Mouse (Mus musculus): ENCODE data around the gene Neurl3. TPM values are rescaled to one million over a fixed set of nuclear protein-coding genes. Genes with fewer than 3 reads are reported as not detected.
A peak's percentile ranks its signal among the peaks of the same experiment; 100 is the strongest.

Neurl3 gene
- polyA plus RNA-seq, 1 experiment from 2014 or later: 0.12 TPM

DNA sequence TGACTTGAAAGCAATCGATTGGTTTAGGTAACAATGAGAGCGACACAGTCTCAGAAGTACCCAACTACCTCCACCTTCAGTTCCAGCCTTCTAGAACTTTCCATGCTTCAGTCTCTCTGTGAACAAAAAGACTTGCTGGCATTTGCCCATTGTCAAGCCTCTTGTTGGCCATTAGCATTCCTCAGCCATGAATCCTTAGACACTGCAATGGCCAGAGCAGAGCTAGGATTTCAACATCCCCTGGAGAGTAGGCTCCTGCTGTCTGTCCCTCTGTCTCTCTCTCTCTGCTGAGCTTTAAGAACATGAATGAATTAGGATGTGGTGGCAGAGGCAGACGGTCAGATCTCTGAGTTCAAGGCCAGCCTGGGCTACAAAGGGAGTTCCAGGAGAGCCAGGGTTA is 6.5 kb upstream of the Neurl3 start:
- no peaks in the 10 kb centered on the region for H3K9me3 ChIP-seq (ENCODE audit: control insufficient read depth, low read length)
- no peak overlapping the region for H3K4me2 ChIP-seq (ENCODE audit: low read depth, severe bottlenecking)
- no peak overlapping the region for H3K27ac ChIP-seq (replicated peaks; ENCODE audit: low read depth, low read length)
- DNase-seq (ENCODE audit: low spot score) (no peak), ATAC-seq (ENCODE audit: insufficient number of reproducible peaks, low FRiP score, low TSS enrichment, low read depth) (no peak)
- H3K4me3 ChIP-seq (ENCODE audit: low read depth, low read length): no peak overlapping the region
- no peaks in the 10 kb centered on the region for H3K27me3 ChIP-seq (ENCODE audit: control insufficient read depth, insufficient read depth, low read length)
- H3K36me3 ChIP-seq (ENCODE audit: control insufficient read depth, insufficient read depth, low read length): no peaks in the 10 kb centered on the region
- H3K4me1 ChIP-seq (ENCODE audit: control insufficient read depth, insufficient read depth, low read length): no peaks in the 10 kb centered on the region
- WGBS: 85% methylated on average over 3 of the region's 3 CpGs
- H3K9ac ChIP-seq (ENCODE audit: low read length): no peak overlapping the region

DNA sequence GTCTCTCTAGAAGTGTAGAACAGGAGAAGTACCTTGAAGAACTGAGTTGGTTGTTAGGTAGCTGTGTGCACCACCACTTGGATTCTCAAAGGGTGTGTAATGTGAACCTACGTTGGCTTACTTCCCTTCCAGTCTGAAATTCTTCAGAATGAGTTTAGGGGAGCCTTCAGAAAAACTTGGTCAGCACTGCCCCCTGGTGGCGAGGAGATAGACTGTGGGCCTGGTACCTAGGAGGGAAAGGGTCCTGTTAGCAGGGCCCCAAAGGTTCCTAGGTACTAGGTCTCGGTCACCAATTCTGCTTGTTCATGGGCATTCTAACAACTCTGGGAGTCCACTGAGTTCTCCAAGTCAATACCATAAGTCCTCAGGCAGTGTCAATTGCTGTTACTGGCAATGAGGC is 4.7 kb upstream of the Neurl3 start:
- peak; percentile 88 for DNase-seq (ENCODE audit: low spot score)
- H3K4me1 ChIP-seq (ENCODE audit: control insufficient read depth, insufficient read depth, low read length): no peaks in the 10 kb centered on the region
- no peaks in the 10 kb centered on the region for H3K36me3 ChIP-seq (ENCODE audit: control insufficient read depth, insufficient read depth, low read length)
- no peak overlapping the region for H3K4me2 ChIP-seq (ENCODE audit: low read depth, severe bottlenecking)
- 22% methylated on average over 3 of the region's 3 CpGs for WGBS
- no peak overlapping the region for H3K4me3 ChIP-seq (ENCODE audit: low read depth, low read length)
- no peaks in the 10 kb centered on the region for H3K9me3 ChIP-seq (ENCODE audit: control insufficient read depth, low read length)
- ATAC-seq (ENCODE audit: insufficient number of reproducible peaks, low FRiP score, low TSS enrichment, low read depth): no peak
- H3K9ac ChIP-seq (ENCODE audit: low read length): no peak overlapping the region
- H3K27me3 ChIP-seq (ENCODE audit: control insufficient read depth, insufficient read depth, low read length): no peaks in the 10 kb centered on the region
- no peak overlapping the region for H3K27ac ChIP-seq (replicated peaks; ENCODE audit: low read depth, low read length)

DNA sequence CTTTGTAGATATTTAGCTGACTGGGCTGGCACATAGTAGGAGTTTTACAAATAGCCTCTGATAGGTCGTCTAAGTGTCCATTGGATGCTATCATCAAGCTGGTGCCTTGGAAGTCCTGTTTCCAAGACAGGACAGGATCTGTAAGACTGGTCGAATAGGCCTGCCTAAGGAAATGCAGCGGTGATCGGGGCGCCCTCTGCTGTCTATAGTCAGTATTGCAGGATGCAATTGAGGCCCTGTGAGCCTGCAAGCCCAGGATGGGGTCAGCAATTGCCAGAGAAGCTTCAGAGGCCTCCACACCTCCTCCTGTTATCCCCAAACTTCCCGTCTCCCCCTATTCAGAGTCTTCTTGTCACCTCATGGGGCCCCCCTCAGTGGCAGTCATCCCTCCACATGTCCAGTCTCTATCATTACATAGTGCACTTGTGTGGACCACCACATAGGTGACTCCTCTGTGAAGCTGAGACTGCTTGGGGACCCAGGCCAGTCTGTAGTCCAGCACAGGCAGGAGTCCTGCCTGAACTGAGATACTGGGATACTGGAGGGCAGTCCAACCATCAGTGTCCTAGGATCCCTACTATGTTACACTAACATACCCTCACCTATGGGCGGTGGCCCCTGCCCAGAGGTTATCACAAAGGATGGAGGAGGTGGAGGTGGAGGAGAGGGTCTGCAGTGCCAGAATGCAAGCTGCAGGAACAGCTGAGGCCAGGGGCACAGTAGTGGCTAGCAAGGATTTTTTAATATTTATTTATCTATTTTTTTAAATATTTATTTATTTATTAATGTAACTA is 3.0 kb upstream of the Neurl3 start:
- Histone ChIP-seq H3K4me1 (ENCODE audit: control insufficient read depth, insufficient read depth, low read length) (peaks cover 6% of the 10 kb centered on the region), H3K9ac (ENCODE audit: low read length) (no peak overlapping the region), H3K4me2 (ENCODE audit: low read depth, severe bottlenecking) (no peak overlapping the region), H3K4me3 (ENCODE audit: low read depth, low read length) (no peak overlapping the region), H3K36me3 (ENCODE audit: control insufficient read depth, insufficient read depth, low read length) (no peaks in the 10 kb centered on the region), H3K9me3 (ENCODE audit: control insufficient read depth, low read length) (no peaks in the 10 kb centered on the region), H3K27ac (replicated peaks; ENCODE audit: low read depth, low read length) (no peak overlapping the region), H3K27me3 (ENCODE audit: control insufficient read depth, insufficient read depth, low read length) (no peaks in the 10 kb centered on the region)
- 19% methylated on average over 7 of the region's 7 CpGs for WGBS
- peak; percentile 45 for ATAC-seq (ENCODE audit: insufficient number of reproducible peaks, low FRiP score, low TSS enrichment, low read depth)
- peak; percentile 91 for DNase-seq (ENCODE audit: low spot score)

DNA sequence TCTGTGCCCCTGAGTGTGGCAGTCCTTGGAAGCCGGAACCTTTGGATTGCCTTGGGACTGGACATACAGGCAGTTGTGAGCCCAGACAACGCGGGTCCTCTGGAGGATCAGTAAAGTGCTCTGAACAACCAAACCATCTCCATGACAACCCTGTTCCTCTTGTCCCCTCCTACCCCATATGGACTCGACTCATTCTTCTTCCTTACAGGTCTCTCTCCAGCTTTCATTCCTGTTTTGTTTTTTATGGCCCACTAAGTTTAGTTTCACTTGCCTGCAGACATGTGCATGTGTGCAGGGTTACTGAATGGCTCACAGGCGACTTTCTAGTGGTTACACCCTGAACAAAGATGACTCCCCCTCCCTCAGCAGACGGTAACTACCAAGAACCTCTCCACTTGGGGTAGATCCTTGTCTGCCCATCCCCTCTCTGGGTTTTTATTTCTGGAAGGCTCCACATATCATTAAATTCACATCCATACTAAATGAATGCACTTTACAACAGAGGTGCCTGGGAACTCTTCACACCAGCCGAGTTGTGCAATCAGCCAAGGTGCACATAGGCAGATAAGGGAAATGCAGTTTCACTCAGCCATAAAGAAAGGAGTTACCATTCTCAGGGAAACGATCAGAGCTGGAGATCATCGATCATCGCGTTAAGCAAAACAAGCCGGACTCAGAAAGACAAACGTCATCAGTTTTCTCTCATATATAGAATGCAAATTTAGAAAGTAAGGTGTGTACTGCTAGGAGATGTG is 1.3 kb upstream of the Neurl3 start:
- no peak for ATAC-seq (ENCODE audit: insufficient number of reproducible peaks, low FRiP score, low TSS enrichment, low read depth)
- Histone ChIP-seq H3K9me3 (ENCODE audit: control insufficient read depth, low read length) (no peaks in the 10 kb centered on the region), H3K36me3 (ENCODE audit: control insufficient read depth, insufficient read depth, low read length) (no peaks in the 10 kb centered on the region), H3K27ac (replicated peaks; ENCODE audit: low read depth, low read length) (no peak overlapping the region), H3K4me2 (ENCODE audit: low read depth, severe bottlenecking) (no peak overlapping the region), H3K27me3 (ENCODE audit: control insufficient read depth, insufficient read depth, low read length) (no peaks in the 10 kb centered on the region), H3K9ac (ENCODE audit: low read length) (no peak overlapping the region), H3K4me3 (ENCODE audit: low read depth, low read length) (no peak overlapping the region), H3K4me1 (ENCODE audit: control insufficient read depth, insufficient read depth, low read length) (peaks cover 6% of the 10 kb centered on the region)
- DNase-seq (ENCODE audit: low spot score): no peak
- 78% methylated on average over 13 of the region's 13 CpGs for WGBS

DNA sequence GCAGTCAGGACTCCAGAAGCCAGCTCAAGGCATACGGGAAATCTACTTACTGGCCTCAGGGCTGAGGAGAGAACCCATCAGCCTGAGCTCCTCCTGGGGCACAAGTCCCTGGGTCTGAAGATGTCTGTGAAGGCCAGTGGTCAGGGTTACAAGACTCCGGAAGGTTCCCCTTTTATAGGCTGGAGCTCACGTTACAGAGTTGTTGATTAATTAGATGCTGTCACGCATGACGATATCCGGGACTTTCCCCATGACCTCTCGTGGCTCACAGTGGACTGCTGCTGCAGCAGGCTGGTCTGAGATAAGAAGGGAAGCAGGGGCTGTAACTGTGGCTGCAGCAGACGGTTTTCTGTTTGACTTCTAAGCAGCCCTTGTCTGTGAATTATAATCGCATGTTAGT is 1.2 kb downstream of the Neurl3 start:
- H3K9ac ChIP-seq (ENCODE audit: low read length): no peak overlapping the region

DNA sequence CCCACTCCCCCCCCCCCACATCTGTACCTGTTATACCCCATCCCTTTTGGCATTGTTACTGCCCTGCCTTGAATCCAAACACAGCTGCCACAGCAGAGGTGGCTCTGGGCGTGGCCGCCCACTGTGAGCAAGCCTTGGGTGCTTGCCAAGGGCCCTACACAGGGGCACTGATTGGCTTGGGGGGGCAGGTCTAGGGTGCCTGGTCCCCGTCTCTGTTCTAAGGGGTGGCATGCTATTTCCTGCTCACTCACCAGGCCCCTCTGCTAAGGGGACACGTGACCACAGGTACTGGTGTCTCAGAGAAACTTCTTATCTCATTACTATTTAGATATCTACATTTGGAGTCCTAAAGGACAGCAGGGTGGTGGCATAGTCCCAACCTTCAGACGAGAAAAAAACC is 1.9 kb downstream of the Neurl3 start:
- no peak overlapping the region for H3K4me2 ChIP-seq (ENCODE audit: low read depth, severe bottlenecking)
- H3K27ac ChIP-seq (replicated peaks; ENCODE audit: low read depth, low read length): no peak overlapping the region
- WGBS: 79% methylated on average over 4 of the region's 5 CpGs
- H3K9me3 ChIP-seq (ENCODE audit: control insufficient read depth, low read length): no peaks in the 10 kb centered on the region
- H3K4me3 ChIP-seq (ENCODE audit: low read depth, low read length): no peak overlapping the region
- H3K36me3 ChIP-seq (ENCODE audit: control insufficient read depth, insufficient read depth, low read length): no peaks in the 10 kb centered on the region
- H3K27me3 ChIP-seq (ENCODE audit: control insufficient read depth, insufficient read depth, low read length): peaks cover 7% of the 10 kb centered on the region; the same call in 1 of the 2 replicates
- H3K4me1 ChIP-seq (ENCODE audit: control insufficient read depth, insufficient read depth, low read length): peaks cover 6% of the 10 kb centered on the region
- H3K9ac ChIP-seq (ENCODE audit: low read length): no peak overlapping the region
- no peak for ATAC-seq (ENCODE audit: insufficient number of reproducible peaks, low FRiP score, low TSS enrichment, low read depth)
- no peak for DNase-seq (ENCODE audit: low spot score)

More for the DNA sequence above, 1.2 kb downstream of the Neurl3 start:
- H3K4me2 ChIP-seq (ENCODE audit: low read depth, severe bottlenecking): peak overlapping the region; percentile 5; the same call in 1 of the 2 replicates
- H3K36me3 ChIP-seq (ENCODE audit: control insufficient read depth, insufficient read depth, low read length): no peaks in the 10 kb centered on the region
- H3K9me3 ChIP-seq (ENCODE audit: control insufficient read depth, low read length): no peaks in the 10 kb centered on the region
- no peak overlapping the region for H3K4me3 ChIP-seq (ENCODE audit: low read depth, low read length)
- ATAC-seq (ENCODE audit: insufficient number of reproducible peaks, low FRiP score, low TSS enrichment, low read depth) (no peak), DNase-seq (ENCODE audit: low spot score) (peak; percentile 33)
- WGBS: 9% methylated on average over 9 of the region's 9 CpGs
- peaks cover 6% of the 10 kb centered on the region for H3K4me1 ChIP-seq (ENCODE audit: control insufficient read depth, insufficient read depth, low read length)
- no peak overlapping the region for H3K27ac ChIP-seq (replicated peaks; ENCODE audit: low read depth, low read length)
- H3K27me3 ChIP-seq (ENCODE audit: control insufficient read depth, insufficient read depth, low read length): peaks cover 7% of the 10 kb centered on the region; the same call in 1 of the 2 replicates

DNA sequence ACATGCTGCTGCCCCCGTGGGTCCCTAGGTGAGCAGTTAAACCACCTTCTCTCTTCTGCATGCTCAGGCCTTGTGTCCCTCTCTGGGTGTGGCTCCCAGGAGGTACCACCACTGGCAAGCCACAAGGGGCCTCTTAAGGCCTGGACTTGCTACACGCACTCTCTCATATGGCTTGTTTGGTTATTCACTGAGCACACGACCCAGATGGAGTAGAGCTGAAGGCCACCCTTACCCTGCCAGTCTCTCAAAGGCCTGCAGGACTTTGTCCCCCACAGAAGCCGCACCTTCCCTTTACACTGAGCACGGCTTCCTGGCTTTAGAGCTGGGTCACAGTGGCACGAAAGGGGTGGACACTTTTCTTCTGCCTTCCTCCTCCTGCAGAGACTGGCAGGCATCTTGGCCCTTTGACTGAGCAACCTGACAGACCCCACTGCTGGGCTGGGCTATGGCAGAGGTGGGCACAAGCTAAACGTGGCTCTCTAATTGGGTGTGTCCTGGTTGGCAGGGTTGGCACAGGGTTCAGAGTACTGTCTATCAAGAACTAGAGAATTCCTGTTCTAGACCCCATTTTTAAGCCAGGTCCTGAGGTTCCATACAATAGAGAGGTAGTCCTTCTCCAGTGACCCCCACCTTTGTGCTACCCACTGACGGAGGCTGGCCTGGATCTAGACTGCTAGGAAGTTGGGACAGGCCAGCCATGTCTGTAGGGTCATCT is 2.8 kb downstream of the Neurl3 start:
- Histone ChIP-seq H3K27ac (replicated peaks; ENCODE audit: low read depth, low read length) (no peak overlapping the region), H3K27me3 (ENCODE audit: control insufficient read depth, insufficient read depth, low read length) (peaks cover 7% of the 10 kb centered on the region; the same call in 1 of the 2 replicates), H3K9ac (ENCODE audit: low read length) (no peak overlapping the region), H3K4me1 (ENCODE audit: control insufficient read depth, insufficient read depth, low read length) (peaks cover 6% of the 10 kb centered on the region), H3K36me3 (ENCODE audit: control insufficient read depth, insufficient read depth, low read length) (no peaks in the 10 kb centered on the region), H3K4me3 (ENCODE audit: low read depth, low read length) (no peak overlapping the region), H3K9me3 (ENCODE audit: control insufficient read depth, low read length) (no peaks in the 10 kb centered on the region), H3K4me2 (ENCODE audit: low read depth, severe bottlenecking) (no peak overlapping the region)
- ATAC-seq (ENCODE audit: insufficient number of reproducible peaks, low FRiP score, low TSS enrichment, low read depth) (no peak), DNase-seq (ENCODE audit: low spot score) (no peak)
- 78% methylated on average over 8 of the region's 8 CpGs for WGBS

DNA sequence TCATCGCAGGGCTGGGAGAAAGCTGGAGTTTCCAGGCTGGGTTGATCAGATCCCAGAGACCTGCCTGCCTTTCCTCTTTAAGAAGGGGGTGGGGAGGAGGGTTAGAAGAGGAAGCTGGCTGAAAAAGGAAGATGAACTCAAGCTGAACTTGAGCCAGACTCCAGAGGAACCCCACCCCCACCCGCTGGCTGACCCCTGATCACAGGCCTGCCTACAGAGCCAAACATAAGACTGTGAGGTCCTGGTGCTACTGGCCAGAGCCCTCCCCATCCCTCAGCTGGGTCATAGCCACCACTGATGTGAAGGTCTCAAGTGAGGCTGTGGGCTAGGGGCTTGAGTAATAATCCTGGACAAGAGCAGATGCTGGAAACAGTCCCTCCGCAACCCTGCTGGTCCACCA is 3.8 kb downstream of the Neurl3 start:
- ATAC-seq (ENCODE audit: insufficient number of reproducible peaks, low FRiP score, low TSS enrichment, low read depth) (no peak), DNase-seq (ENCODE audit: low spot score) (no peak)
- Histone ChIP-seq H3K27me3 (ENCODE audit: control insufficient read depth, insufficient read depth, low read length) (peaks cover 7% of the 10 kb centered on the region; the same call in 1 of the 2 replicates), H3K27ac (replicated peaks; ENCODE audit: low read depth, low read length) (no peak overlapping the region), H3K36me3 (ENCODE audit: control insufficient read depth, insufficient read depth, low read length) (no peaks in the 10 kb centered on the region), H3K4me3 (ENCODE audit: low read depth, low read length) (no peak overlapping the region), H3K9me3 (ENCODE audit: control insufficient read depth, low read length) (no peaks in the 10 kb centered on the region), H3K4me1 (ENCODE audit: control insufficient read depth, insufficient read depth, low read length) (peaks cover 6% of the 10 kb centered on the region), H3K4me2 (ENCODE audit: low read depth, severe bottlenecking) (no peak overlapping the region), H3K9ac (ENCODE audit: low read length) (no peak overlapping the region)
- WGBS: 46% methylated on average over 3 of the region's 3 CpGs
